Mouse (Mus musculus): Measurements from ENCODE around the gene Nmur1. TPM values are rescaled to one million over a fixed set of nuclear protein-coding genes. Genes with fewer than 3 reads are reported as not detected.
A peak's percentile ranks its signal among the peaks of the same experiment; 100 is the strongest.

Gene Nmur1
- polyA plus RNA-seq, 1 experiment from 2014 or later, result 4.5 TPM

DNA sequence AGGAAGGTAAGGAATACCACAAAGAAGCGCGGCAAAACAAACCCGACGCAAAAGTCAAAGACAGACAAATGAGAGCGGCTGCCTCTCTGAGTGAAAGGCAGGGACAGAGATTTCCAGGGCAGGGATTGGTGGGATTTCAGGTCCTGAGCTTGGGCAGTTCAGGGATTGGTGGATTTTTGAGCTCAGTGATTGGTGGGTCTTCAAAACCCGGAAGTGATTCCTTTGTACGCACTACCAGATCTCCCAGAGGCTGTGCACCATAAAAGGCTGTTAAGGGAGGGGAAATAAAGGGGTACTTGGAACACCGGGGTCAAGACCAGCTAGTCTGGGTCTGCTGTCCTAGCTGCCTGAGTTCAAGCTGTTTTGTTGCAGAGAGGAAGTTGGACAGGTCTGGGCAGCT, 41.4 kb upstream of the Nmur1 start:
- Histone ChIP-seq H3K27me3 (replicated peaks; ENCODE audit: control insufficient read depth, insufficient read depth, low read length) (no peaks in the 10 kb centered on the region), H3K27ac (ENCODE audit: low read depth, low read length) (no peak overlapping the region), H3K9me3 (ENCODE audit: control insufficient read depth) (no peaks in the 10 kb centered on the region), H3K4me2 (replicated peaks; ENCODE audit: low read depth) (no peak overlapping the region), H3K4me1 (replicated peaks; ENCODE audit: control insufficient read depth, insufficient read depth, low read length) (0 out of 2 replicates have a peak, but pooled peaks cover 2% of the 10 kb centered on the region), H3K9ac (ENCODE audit: low read depth, low read length) (no peak overlapping the region), H3K36me3 (ENCODE audit: control insufficient read depth, insufficient read depth) (no peaks in the 10 kb centered on the region), H3K4me3 (ENCODE audit: low read depth, low read length) (no peak overlapping the region)
- no peak for ATAC-seq
- no peak for TF ChIP-seq CTCF (IDR thresholded peaks at IDR 0.05; ENCODE audit: low read depth)
- WGBS, result 93% methylated on average over 8 of the region's 8 CpGs

DNA sequence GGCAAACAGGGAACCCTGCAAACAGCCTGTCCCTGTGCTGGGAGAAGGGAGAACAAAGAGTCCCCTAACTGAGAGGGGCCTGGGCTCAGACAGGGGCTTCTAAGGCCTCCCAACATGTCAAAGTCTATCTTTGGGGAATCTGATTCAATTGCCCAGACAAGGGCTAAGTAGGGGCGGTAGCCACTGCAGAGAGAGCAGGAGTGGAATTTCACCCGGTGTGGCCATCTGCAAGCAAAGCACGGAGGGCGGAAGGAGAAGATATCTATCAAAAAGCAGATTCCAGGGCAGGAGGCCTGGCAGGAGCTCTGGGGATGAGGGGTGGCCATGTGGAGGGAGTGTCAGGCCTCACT, 38.8 kb upstream of the Nmur1 start:
- Histone ChIP-seq H3K9ac (ENCODE audit: low read depth, low read length) (no peak overlapping the region), H3K4me3 (ENCODE audit: low read depth, low read length) (no peak overlapping the region), H3K9me3 (ENCODE audit: control insufficient read depth) (no peaks in the 10 kb centered on the region), H3K4me1 (replicated peaks; ENCODE audit: control insufficient read depth, insufficient read depth, low read length) (0 out of 2 replicates have a peak, but pooled peaks cover 2% of the 10 kb centered on the region), H3K36me3 (ENCODE audit: control insufficient read depth, insufficient read depth) (no peaks in the 10 kb centered on the region), H3K27me3 (replicated peaks; ENCODE audit: control insufficient read depth, insufficient read depth, low read length) (no peaks in the 10 kb centered on the region), H3K27ac (ENCODE audit: low read depth, low read length) (peak overlapping the region; percentile 55; the same call in 1 of the 2 replicates), H3K4me2 (replicated peaks; ENCODE audit: low read depth) (no peak overlapping the region)
- ATAC-seq, result no peak
- 30% methylated on average over 4 of the region's 4 CpGs for WGBS
- TF ChIP-seq CTCF (IDR thresholded peaks at IDR 0.05; ENCODE audit: low read depth), result no peak

DNA sequence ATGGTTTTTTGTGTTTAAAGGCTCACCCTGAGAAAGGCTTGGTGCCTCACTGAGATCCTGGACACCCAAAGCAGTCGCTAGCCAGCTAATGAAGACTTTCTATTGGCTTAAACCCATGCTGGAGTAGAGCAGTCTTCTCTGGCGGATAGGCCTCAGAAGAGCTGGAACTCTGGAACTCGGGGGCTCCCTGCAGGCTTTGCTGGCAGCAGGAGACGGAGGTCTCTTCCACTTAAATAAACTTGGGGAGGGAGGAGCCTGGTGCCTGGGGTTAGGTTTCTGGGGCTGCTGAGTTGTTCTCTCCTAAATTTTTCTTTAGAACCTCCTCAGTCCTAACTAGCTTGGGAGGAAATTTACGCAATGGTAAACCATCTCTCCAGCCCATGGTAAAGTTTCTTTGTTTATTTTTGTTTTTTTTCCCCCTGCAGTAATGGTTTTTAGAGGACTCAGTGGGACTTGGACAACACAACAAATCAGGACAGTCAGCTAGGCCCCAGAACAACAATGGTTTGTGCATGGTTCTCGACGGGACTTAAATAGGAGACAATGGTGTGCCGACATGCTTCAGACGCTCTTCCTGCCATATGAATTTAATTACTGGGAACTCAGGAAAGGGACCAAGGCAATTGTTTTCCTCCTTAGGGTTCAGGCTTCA, 38.3 kb upstream of the Nmur1 start:
- WGBS, result 67% methylated on average over 9 of the region's 9 CpGs
- Histone ChIP-seq H3K27ac (ENCODE audit: low read depth, low read length) (peak overlapping the region; percentile 55), H3K4me3 (ENCODE audit: low read depth, low read length) (no peak overlapping the region), H3K4me1 (replicated peaks; ENCODE audit: control insufficient read depth, insufficient read depth, low read length) (0 out of 2 replicates have a peak, but pooled peaks cover 2% of the 10 kb centered on the region), H3K9me3 (ENCODE audit: control insufficient read depth) (no peaks in the 10 kb centered on the region), H3K4me2 (replicated peaks; ENCODE audit: low read depth) (no peak overlapping the region), H3K27me3 (replicated peaks; ENCODE audit: control insufficient read depth, insufficient read depth, low read length) (no peaks in the 10 kb centered on the region), H3K36me3 (ENCODE audit: control insufficient read depth, insufficient read depth) (no peaks in the 10 kb centered on the region), H3K9ac (ENCODE audit: low read depth, low read length) (no peak overlapping the region)
- no peak for TF ChIP-seq CTCF (IDR thresholded peaks at IDR 0.05; ENCODE audit: low read depth)
- no peak for ATAC-seq

DNA sequence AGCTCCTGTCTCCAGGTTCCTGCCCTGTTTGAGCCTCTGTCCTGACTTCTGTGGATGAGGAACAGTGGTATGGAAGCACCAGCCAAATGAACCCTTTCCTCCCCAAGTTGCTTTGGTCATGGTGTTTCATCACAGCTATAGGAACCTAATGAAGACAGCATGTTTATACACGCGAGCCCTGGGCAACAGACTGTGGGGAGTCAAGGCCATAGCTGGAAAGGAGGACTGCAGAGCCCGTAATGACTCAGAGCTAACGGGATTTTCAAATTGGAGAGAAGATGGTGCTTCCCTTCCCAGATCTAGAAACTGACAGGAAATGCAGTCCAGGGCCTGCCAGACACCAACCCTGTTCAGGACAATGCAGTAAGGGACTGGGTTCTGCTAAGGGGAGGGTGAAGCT, 33.3 kb upstream of the Nmur1 start:
- WGBS, result 76% methylated on average over 4 of the region's 4 CpGs
- Histone ChIP-seq H3K9ac (ENCODE audit: low read depth, low read length) (no peak overlapping the region), H3K9me3 (ENCODE audit: control insufficient read depth) (no peaks in the 10 kb centered on the region), H3K27ac (ENCODE audit: low read depth, low read length) (no peak overlapping the region), H3K27me3 (replicated peaks; ENCODE audit: control insufficient read depth, insufficient read depth, low read length) (no peaks in the 10 kb centered on the region), H3K4me3 (ENCODE audit: low read depth, low read length) (no peak overlapping the region), H3K36me3 (ENCODE audit: control insufficient read depth, insufficient read depth) (no peaks in the 10 kb centered on the region), H3K4me1 (replicated peaks; ENCODE audit: control insufficient read depth, insufficient read depth, low read length) (no peaks in the 10 kb centered on the region), H3K4me2 (replicated peaks; ENCODE audit: low read depth) (no peak overlapping the region)
- no peak for ATAC-seq
- TF ChIP-seq CTCF (IDR thresholded peaks at IDR 0.05; ENCODE audit: low read depth), result no peak

DNA sequence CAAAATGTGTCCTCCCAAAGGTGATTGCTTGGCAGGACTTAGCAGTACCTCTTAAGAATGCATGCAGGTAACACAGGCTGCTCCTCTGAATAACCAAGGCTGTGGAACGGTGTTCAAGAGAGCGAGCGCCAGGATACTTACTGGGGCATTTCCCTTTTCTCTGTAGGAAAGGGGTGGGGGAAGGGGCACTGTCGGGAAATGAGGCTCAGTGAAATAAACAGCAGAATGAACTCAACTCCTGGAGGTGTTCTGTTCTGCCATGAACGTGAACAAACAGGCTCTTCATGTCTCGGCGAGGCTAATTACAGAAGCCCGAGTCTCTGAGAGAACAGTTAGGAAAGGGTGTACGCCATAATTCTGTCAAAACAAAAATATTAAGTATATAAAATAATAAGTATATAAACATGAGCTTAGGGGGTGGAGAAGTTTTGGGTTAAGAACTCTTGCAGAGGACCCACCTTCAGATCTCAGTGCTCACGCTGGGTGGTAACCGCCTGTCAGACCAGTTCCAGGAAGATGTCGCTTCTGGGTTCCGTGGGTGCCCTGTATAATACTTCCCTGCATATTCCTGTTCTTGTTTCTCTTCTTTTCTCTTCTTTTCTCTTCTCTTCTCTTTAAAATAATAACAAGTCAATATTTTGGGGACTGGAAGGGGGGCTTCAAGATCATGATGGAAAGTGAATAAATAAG, 31.0 kb upstream of the Nmur1 start:
- Histone ChIP-seq H3K9ac (ENCODE audit: low read depth, low read length) (0 out of 2 replicates have a peak overlapping the region, but pooled peaks have one; percentile 3), H3K27me3 (replicated peaks; ENCODE audit: control insufficient read depth, insufficient read depth, low read length) (no peaks in the 10 kb centered on the region), H3K4me3 (ENCODE audit: low read depth, low read length) (no peak overlapping the region), H3K4me2 (replicated peaks; ENCODE audit: low read depth) (no peak overlapping the region), H3K4me1 (replicated peaks; ENCODE audit: control insufficient read depth, insufficient read depth, low read length) (no peaks in the 10 kb centered on the region), H3K36me3 (ENCODE audit: control insufficient read depth, insufficient read depth) (no peaks in the 10 kb centered on the region), H3K27ac (ENCODE audit: low read depth, low read length) (no peak overlapping the region), H3K9me3 (ENCODE audit: control insufficient read depth) (no peaks in the 10 kb centered on the region)
- ATAC-seq, result no peak
- no peak for TF ChIP-seq CTCF (IDR thresholded peaks at IDR 0.05; ENCODE audit: low read depth)
- WGBS, result 61% methylated on average over 13 of the region's 13 CpGs

DNA sequence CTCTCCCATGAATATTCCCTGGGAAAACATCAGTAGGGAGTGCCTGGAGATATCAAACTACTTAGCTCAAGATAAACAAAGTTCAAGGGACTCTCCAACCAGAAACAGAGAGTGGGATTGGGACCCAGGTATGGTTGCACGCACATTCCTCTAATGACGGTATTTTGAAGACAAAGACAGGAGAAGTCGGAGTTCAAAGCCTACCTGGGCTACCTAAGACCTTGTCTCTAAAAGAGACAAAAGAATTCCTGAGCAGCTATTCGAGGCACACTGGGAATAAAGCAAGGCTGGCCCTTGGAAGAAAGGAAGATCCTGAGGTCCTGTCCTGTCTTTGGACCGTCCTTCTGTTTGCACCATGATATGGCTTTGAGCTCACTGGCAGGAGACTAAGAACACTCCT, 26.7 kb upstream of the Nmur1 start:
- Histone ChIP-seq H3K9me3 (ENCODE audit: control insufficient read depth) (no peaks in the 10 kb centered on the region), H3K4me3 (ENCODE audit: low read depth, low read length) (no peak overlapping the region), H3K9ac (ENCODE audit: low read depth, low read length) (no peak overlapping the region), H3K27ac (ENCODE audit: low read depth, low read length) (no peak overlapping the region), H3K27me3 (replicated peaks; ENCODE audit: control insufficient read depth, insufficient read depth, low read length) (no peaks in the 10 kb centered on the region), H3K4me1 (replicated peaks; ENCODE audit: control insufficient read depth, insufficient read depth, low read length) (peaks cover 7% of the 10 kb centered on the region; the same call in 1 of the 2 replicates), H3K4me2 (replicated peaks; ENCODE audit: low read depth) (no peak overlapping the region), H3K36me3 (ENCODE audit: control insufficient read depth, insufficient read depth) (no peaks in the 10 kb centered on the region)
- whole genome bisulfite sequencing, result 55% methylated on average over 5 of the region's 5 CpGs
- TF ChIP-seq CTCF (IDR thresholded peaks at IDR 0.05; ENCODE audit: low read depth), result no peak
- no peak for ATAC-seq
